10 mouse cellular contexts compared by ENCODE assay signal in the genomic region with DNA sequence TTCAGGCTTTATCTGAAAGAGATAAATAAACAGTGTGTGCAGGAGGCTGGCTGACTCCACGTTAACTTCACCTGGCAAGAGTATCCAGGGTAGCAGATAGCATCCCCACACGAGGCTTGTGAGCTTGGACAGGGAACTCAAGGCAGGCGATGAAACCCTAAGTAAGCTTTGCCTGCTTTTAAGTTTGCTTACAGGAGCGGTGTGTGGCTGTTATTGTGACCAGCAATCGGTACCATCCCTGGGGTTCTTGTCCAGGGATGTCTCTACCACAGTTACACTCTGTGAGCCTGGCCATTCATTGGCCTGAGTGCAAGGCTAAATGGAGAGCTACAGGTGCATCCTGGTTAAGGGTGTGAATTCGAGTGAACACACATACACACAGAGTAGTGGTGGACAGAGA. TPM values are rescaled to one million over a fixed set of nuclear protein-coding genes. Genes with fewer than 3 reads are reported as not detected.
DNase-seq lines count a peak whose midpoint lies in the region; ATAC-seq and TF ChIP-seq lines count a peak whose summit lies in the region.
"Had no signal": no experiment of that assay in that cellular context is flagged by ENCODE, and none has a peak within 500 bp of the region (broad histone marks: within the 10 kb centered on the region; RNA-seq: fewer than 3 reads in every experiment).

No protein-coding gene starts in this region.

- 53% methylated on average over 6 of the region's 6 CpGs for WGBS in kidney, embryonic 15.5 days
- WGBS in kidney, adult 2 months = 63% methylated on average over 6 of the region's 6 CpGs
- WGBS in embryonic facial prominence, embryonic 12.5 days = 38% methylated on average over 6 of the region's 6 CpGs
- 50% methylated on average over 6 of the region's 6 CpGs for WGBS in forebrain, embryonic 15.5 days
- 40% methylated on average over 6 of the region's 6 CpGs for WGBS in midbrain, embryonic 15.5 days

- H3K4me3 ChIP-seq in kidney, embryonic 15.5 days (replicated peaks) = no peak overlapping the region
- H3K4me3 ChIP-seq in kidney, adult 2 months (ENCODE audit: insufficient read depth, low read depth, low read length) = no peak overlapping the region
- no peak overlapping the region for H3K4me3 ChIP-seq in embryonic facial prominence, embryonic 12.5 days
- H3K4me3 ChIP-seq in forebrain, embryonic 15.5 days = no peak overlapping the region
- H3K4me3 ChIP-seq in midbrain, embryonic 15.5 days = no peak overlapping the region
- H3K4me3 ChIP-seq: megakaryocyte, embryonic 14.5 days had no signal

- no peaks in the 10 kb centered on the region for H3K9me3 ChIP-seq in kidney, embryonic 15.5 days (replicated peaks)
- H3K9me3 ChIP-seq in embryonic facial prominence, embryonic 12.5 days = no peaks in the 10 kb centered on the region
- no peaks in the 10 kb centered on the region for H3K9me3 ChIP-seq in forebrain, embryonic 15.5 days
- no peaks in the 10 kb centered on the region for H3K9me3 ChIP-seq in midbrain, embryonic 15.5 days

- no peaks in the 10 kb centered on the region for H3K27me3 ChIP-seq in kidney, embryonic 15.5 days
- H3K27me3 ChIP-seq in kidney, adult 2 months (replicated peaks; ENCODE audit: control insufficient read depth, insufficient read depth, low read length) = no peaks in the 10 kb centered on the region
- H3K27me3 ChIP-seq in embryonic facial prominence, embryonic 12.5 days = no peaks in the 10 kb centered on the region
- no peaks in the 10 kb centered on the region for H3K27me3 ChIP-seq in forebrain, embryonic 15.5 days
- H3K27me3 ChIP-seq in midbrain, embryonic 15.5 days (replicated peaks) = no peaks in the 10 kb centered on the region

- peak overlapping the region; percentile 36 for H3K4me2 ChIP-seq in kidney, embryonic 15.5 days
- H3K4me2 ChIP-seq in embryonic facial prominence, embryonic 12.5 days (replicated peaks) = peak overlapping the region; percentile 21; the same call in 1 of the 2 replicates
- no peak overlapping the region for H3K4me2 ChIP-seq in forebrain, embryonic 15.5 days (replicated peaks)
- H3K4me2 ChIP-seq in midbrain, embryonic 15.5 days = peak overlapping the region; percentile 13; the same call in 1 of the 2 replicates

- H3K36me3 ChIP-seq in kidney, embryonic 15.5 days = no peaks in the 10 kb centered on the region
- H3K36me3 ChIP-seq in kidney, adult 2 months (ENCODE audit: control insufficient read depth, insufficient read depth, low read length) = no peaks in the 10 kb centered on the region
- no peaks in the 10 kb centered on the region for H3K36me3 ChIP-seq in embryonic facial prominence, embryonic 12.5 days
- H3K36me3 ChIP-seq in forebrain, embryonic 15.5 days = no peaks in the 10 kb centered on the region
- H3K36me3 ChIP-seq in midbrain, embryonic 15.5 days (replicated peaks) = no peaks in the 10 kb centered on the region
- H3K36me3 ChIP-seq: G1E had no signal

- TF ChIP-seq CTCF in kidney, adult 2 months (conservative IDR thresholded peaks at IDR 0.05; ENCODE audit: insufficient read depth, insufficient read length, low read depth, low read length) = no peak

- no peak for DNase-seq in kidney, adult 2 months
- DNase-seq in urinary bladder, postnatal 4 days (ENCODE audit: low spot score in 2 of 2) = no peak
- no peak for DNase-seq in urinary bladder, postnatal 10 days (ENCODE audit: low spot score)
- DNase-seq: thymus, postnatal 4 days had no signal

- peak; percentile 19; the same call in 1 of the 2 replicates for ATAC-seq in kidney, embryonic 15.5 days (replicated peaks; ENCODE audit: low FRiP score)
- no peak for ATAC-seq in embryonic facial prominence, embryonic 12.5 days (ENCODE audit: insufficient number of reproducible peaks, insufficient read depth, low FRiP score, low TSS enrichment)
- no peak for ATAC-seq in forebrain, embryonic 15.5 days (replicated peaks)
- no peak for ATAC-seq in midbrain, embryonic 15.5 days (replicated peaks)

- H3K27ac ChIP-seq in kidney, embryonic 15.5 days = peak overlapping the region; percentile 74
- no peak overlapping the region for H3K27ac ChIP-seq in kidney, adult 2 months (ENCODE audit: insufficient read depth, low read depth, low read length)
- peak overlapping the region; percentile 87 for H3K27ac ChIP-seq in embryonic facial prominence, embryonic 12.5 days
- H3K27ac ChIP-seq in forebrain, embryonic 15.5 days (replicated peaks) = peak overlapping the region; percentile 61; the same call in 1 of the 2 replicates
- peak overlapping the region; percentile 34; the same call in 1 of the 2 replicates for H3K27ac ChIP-seq in midbrain, embryonic 15.5 days

- no peak for TF ChIP-seq POLR2A in kidney, adult 2 months (IDR thresholded peaks at IDR 0.05; ENCODE audit: low read depth, low read length)

- no peak overlapping the region for H3K9ac ChIP-seq in kidney, embryonic 15.5 days
- no peak overlapping the region for H3K9ac ChIP-seq in embryonic facial prominence, embryonic 12.5 days
- H3K9ac ChIP-seq in forebrain, embryonic 15.5 days (replicated peaks) = no peak overlapping the region
- no peak overlapping the region for H3K9ac ChIP-seq in midbrain, embryonic 15.5 days

- peaks cover 33% of the 10 kb centered on the region for H3K4me1 ChIP-seq in kidney, embryonic 15.5 days
- H3K4me1 ChIP-seq in kidney, adult 2 months (ENCODE audit: control insufficient read depth, insufficient read depth, low read length) = peaks cover 3% of the 10 kb centered on the region; the same call in 1 of the 2 replicates
- H3K4me1 ChIP-seq in embryonic facial prominence, embryonic 12.5 days = peaks cover 18% of the 10 kb centered on the region
- H3K4me1 ChIP-seq in forebrain, embryonic 15.5 days = peaks cover 10% of the 10 kb centered on the region
- H3K4me1 ChIP-seq in midbrain, embryonic 15.5 days = peaks cover 4% of the 10 kb centered on the region; the same call in 1 of the 2 replicates
- H3K4me1 ChIP-seq: megakaryocyte, embryonic 14.5 days had no signal

RNA-seq across cellular contexts. Expression of a gene that starts 58.6 kb away (rescaled TPM):
- 87.9 and 89.6 TPM in 2 replicates for polyA plus RNA-seq in kidney, embryonic 15.5 days (2015; fragmentation: Nextera tagmentation; extraction: Ambion mirVana)
- polyA plus RNA-seq in kidney, adult 2 months (2012; rRNA removed) = 20.1 and 20.7 TPM in 2 replicates
- 113 and 126 TPM in 2 replicates for polyA plus RNA-seq in embryonic facial prominence, embryonic 12.5 days (2016; fragmentation: Nextera tagmentation; extraction: Ambion mirVana)
- polyA plus RNA-seq in forebrain, embryonic 15.5 days (2015; fragmentation: Nextera tagmentation; extraction: Ambion mirVana) = 12.4 and 14.1 TPM in 2 replicates
- polyA plus RNA-seq in midbrain, embryonic 15.5 days (2015; fragmentation: Nextera tagmentation; extraction: Ambion mirVana) = 11.4 and 11.5 TPM in 2 replicates
